Mouse (Mus musculus) adrenal gland, adult 10 weeks (tissue): ENCODE data around the gene Ndufv3. TPM values are rescaled to one million over a fixed set of nuclear protein-coding genes. Genes with fewer than 3 reads are reported as not detected.

Experiments used
- polyA plus RNA-seq: library from polyadenylated mRNA; stranded (reverse); fragments of 350-450 nt; fragmentation: Illumina TruSeq; extraction: RNeasy Lipid Tissue Mini Kit (QIAGEN cat#74804); gene quantifications from one replicate; pipeline ENCODE4 v1.2.3, GENCODE M21; 2014; ENCODE audit warnings: low read depth, low replicate concordance

Ndufv3 gene
- polyA plus RNA-seq = 57.2 TPM

DNA sequence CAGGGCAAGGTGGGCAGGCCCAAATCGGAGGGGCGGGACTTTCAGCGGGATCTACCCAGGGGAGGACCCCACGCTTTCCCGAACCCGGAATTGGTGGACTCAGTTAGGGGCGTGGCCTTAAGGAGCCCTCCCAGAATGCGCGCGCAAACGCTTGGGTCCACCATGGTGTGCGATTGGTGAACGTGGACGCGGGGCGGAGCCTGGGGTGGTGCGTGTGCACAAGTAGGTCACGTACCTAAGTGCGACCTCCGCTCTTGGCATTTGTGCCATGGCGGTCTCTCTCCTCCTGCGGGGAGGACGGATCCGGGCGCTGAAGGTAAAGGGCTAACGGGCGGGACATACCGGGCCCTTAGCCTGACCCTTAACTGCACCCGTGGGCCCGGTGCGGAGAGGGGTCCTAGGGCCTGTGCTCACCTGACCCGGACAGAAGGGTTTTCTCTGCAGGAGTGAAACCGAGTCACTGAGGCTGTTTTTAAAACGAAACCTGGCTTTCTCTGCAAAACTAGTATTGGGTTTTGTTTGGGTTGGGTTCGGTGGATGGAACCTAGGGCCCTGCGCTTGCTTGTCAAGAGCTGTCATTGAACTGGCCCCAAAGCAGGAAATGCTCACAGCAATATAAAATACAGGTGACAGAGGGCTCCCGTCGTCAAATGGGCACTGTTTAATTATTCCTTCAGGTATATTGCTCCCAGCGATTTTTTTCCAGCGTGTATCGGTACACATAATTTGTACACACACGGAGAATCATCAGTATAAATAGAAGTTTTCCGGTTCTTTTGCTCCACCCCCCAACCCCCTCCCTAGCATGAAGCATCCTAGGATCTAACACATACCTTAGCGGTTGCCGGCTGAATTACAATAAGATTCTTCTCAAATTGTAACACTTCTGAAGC, at the start of gene Ndufv3, which contains the start of gene Wdr4:
Gene Ndufv3 (plus strand): TSS at position 170 of the 893 bp plus-strand sequence.
Gene Wdr4 (minus strand): TSS at position 35 of the 893 bp plus-strand sequence.

GRCm38 (mm10) chr17:31564015-31564857, 44.3 kb downstream of the Ndufv3 start, which contains the start of gene Pknox1:
Gene Pknox1 (plus strand): TSS chr17:31564734.

Other genes with a start within 250 kb of the Ndufv3 start
- gene Rsph1, start 242.7 kb upstream of the Ndufv3 start, polyA plus RNA-seq = 1.2 TPM
- 0.70 TPM for gene Slc37a1, start 233.3 kb upstream of the Ndufv3 start, polyA plus RNA-seq
- gene Pde9a, start 133.9 kb upstream of the Ndufv3 start, polyA plus RNA-seq = not detected
- gene Wdr4, start 135 bp upstream of the Ndufv3 start, polyA plus RNA-seq = 3.1 TPM
- gene Pknox1, start 44.6 kb downstream of the Ndufv3 start, polyA plus RNA-seq = 5.8 TPM
- gene Cbs, start 117.1 kb downstream of the Ndufv3 start, polyA plus RNA-seq = 1.0 TPM
- 71.6 TPM for gene U2af1, start 138.8 kb downstream of the Ndufv3 start, polyA plus RNA-seq
- gene Cryaa, start 157.7 kb downstream of the Ndufv3 start, polyA plus RNA-seq = not detected